Mouse (Mus musculus) forebrain, embryonic 10.5 days (tissue): ENCODE measurements around the gene Dscam. TPM values are rescaled to one million over a fixed set of nuclear protein-coding genes. Genes with fewer than 3 reads are reported as not detected.

Experiments used
- DNase-seq: peaks from one replicate; pipeline ENCODE4 v3.0.0-alpha.2; 2017; ENCODE audit warnings: low spot score; ENCODE audit errors: extremely low spot score
- H3K27ac ChIP-seq: fragments of 300-500 bp; sonication (generic); 2 replicates; pipeline ENCODE4 v1.5.1; 2016; ENCODE audit warnings: mild to moderate bottlenecking
- H3K27me3 ChIP-seq: fragments of 300-500 bp; sonication (generic); 2 replicates; pipeline ENCODE4 v1.6.1; 2016; ENCODE audit warnings: mild to moderate bottlenecking; ENCODE audit not compliant: poor library complexity, severe bottlenecking
- H3K36me3 ChIP-seq: fragments of 300-500 bp; sonication (generic); replicated peaks from 2 replicates; pipeline ENCODE4 v1.6.1; 2016; ENCODE audit warnings: mild to moderate bottlenecking, moderate library complexity
- H3K4me1 ChIP-seq: fragments of 300-500 bp; sonication (generic); 2 replicates; pipeline ENCODE4 v1.6.1; 2016
- H3K4me3 ChIP-seq: fragments of 300-500 bp; sonication (generic); 2 replicates; pipeline ENCODE4 v1.5.1; 2016; ENCODE audit warnings: mild to moderate bottlenecking, moderate library complexity
- H3K9me3 ChIP-seq: fragments of 300-500 bp; sonication (generic); 2 replicates; pipeline ENCODE4 v1.6.1; 2016; ENCODE audit warnings: mild to moderate bottlenecking, moderate library complexity
- WGBS: fragments of 180-500 bp; shearing (Covaris S2); methylation state at CpG from one replicate; pipeline ENCODE4 v1.1.7; 2016; 5-methylcytosine and 5-hydroxymethylcytosine counted together
- polyA plus RNA-seq: library from polyadenylated mRNA; unstranded; fragments of >200 nt; fragmentation: Nextera tagmentation; extraction: Ambion mirVana; gene quantifications from 2 replicates; pipeline ENCODE4 v1.2.1, GENCODE M21; 2016

The Dscam gene
- polyA plus RNA-seq, 1 experiment from 2014 or later = 0.21 TPM

DNA sequence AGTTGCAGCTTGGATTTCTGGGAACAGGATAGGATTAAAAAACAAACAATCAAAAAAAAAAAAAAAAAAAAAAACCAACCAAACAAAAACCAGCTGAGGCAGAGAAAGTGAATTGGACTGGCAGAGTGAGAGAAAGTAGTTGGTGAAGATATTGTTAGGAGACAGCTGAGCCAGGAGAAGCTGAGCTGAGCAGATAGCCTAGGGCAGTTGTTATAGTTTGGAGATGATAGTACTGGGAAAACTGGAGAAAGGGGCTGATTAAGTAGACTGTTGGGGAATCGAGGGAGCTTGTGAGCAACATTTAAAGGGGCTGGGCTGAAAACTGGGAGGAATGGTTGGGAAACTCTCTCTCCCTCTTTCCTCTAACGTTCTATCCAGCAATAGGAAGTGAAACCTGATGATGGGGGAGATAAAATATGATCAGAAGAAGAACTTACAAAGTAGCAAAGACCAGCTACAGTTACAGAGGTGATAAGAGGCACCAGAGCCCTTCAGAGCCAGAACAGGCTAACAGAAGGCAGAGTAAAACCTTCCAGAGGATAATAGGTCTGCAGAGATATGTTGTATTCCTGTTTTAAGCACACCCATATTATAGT, 201.6 kb downstream of the Dscam start:
- DNase-seq = no peak
- no peaks in the 10 kb centered on the region for H3K27me3 ChIP-seq
- H3K36me3 ChIP-seq = no peaks in the 10 kb centered on the region
- no peaks in the 10 kb centered on the region for H3K4me1 ChIP-seq
- WGBS = 68% methylated on average over 2 of the region's 2 CpGs
- no peaks in the 10 kb centered on the region for H3K9me3 ChIP-seq
- H3K4me3 ChIP-seq = no peak overlapping the region
- no peak overlapping the region for H3K27ac ChIP-seq

DNA sequence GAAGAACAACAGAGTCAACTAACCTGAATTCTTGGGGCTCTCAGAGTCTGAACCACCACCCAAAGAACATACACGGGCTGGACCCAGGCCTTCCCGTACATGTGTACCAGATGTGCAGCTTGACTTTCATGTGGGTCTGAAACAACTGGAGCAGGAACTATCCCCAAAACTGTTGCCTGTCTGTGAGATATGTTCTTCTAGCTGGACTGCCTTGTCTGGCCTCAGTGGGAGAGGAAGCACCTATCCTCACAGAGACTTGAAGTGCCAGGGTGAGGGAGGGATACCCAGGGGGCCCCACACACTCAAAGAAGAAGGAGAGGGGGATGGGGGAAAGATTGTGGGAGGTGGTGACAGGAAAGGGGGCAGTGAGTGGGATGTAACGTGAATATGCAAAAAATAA, 210.9 kb downstream of the Dscam start:
- DNase-seq = no peak
- Histone ChIP-seq H3K4me1 (no peaks in the 10 kb centered on the region), H3K27me3 (no peaks in the 10 kb centered on the region), H3K27ac (no peak overlapping the region), H3K36me3 (no peaks in the 10 kb centered on the region), H3K9me3 (no peaks in the 10 kb centered on the region), H3K4me3 (no peak overlapping the region)
- 93% methylated on average over 3 of the region's 3 CpGs for WGBS

DNA sequence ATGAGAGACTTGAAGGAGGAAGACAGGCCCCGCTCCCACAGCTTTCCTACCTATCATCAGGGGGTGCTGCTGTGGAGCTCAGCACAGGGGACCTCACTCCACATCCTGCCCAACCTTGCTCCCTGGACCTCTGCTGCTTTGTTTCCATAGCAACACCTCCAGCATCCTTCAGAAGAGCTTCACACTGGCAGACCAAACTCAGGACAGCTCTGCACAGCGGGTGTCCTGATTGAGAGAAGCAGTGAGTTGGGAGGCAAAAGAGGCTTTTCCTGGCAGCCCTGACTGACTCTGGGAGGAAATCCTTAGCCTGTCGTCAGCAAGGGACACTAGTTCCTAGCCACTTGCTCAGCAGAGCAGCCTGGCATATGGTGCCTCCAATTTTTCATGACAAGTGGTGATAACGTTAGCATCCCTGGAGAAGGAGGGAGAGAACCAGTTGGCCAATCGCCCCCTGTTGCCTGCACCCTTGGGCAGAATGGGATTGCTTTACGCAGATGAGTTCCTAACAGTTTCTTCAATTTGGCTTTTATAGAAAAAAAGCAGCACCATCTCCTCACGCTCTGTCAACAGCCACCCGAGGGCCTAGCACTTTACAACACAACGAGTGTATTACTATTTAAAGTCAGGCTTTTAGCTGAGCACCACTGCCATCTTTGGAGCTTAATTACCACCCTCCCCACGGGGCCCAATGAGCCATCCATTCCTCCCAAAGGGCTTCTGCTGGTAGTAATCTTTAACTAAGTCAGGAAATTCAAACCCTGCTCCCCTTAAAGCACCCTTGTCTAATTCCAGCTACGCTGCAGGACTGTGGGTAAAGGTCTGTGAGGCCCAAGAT, 224.9 kb downstream of the Dscam start:
- Histone ChIP-seq H3K36me3 (no peaks in the 10 kb centered on the region), H3K9me3 (no peaks in the 10 kb centered on the region), H3K4me3 (no peak overlapping the region), H3K4me1 (peaks cover 16% of the 10 kb centered on the region), H3K27me3 (no peaks in the 10 kb centered on the region), H3K27ac (no peak overlapping the region)
- peak; percentile 25 for DNase-seq
- 42% methylated on average over 11 of the region's 11 CpGs for WGBS

DNA sequence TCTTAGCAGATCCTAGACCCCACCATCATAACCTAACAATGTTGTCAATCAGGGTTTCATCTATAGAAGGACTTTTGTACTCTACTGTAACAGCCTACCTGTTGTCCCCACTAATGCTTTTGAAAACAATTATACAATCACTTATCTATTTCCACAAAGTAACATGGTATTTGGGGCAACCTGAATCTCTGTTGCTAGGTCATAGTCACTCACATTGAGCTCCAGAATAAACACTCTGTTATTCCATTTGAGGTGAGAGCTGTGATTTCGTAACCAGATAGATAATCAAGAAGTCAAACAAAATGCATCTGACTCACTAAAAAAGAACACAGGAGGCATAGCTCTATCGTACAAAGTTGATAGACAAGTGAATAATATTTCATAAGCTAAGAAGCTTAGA, 226.9 kb downstream of the Dscam start:
- no peak overlapping the region for H3K27ac ChIP-seq
- no peaks in the 10 kb centered on the region for H3K27me3 ChIP-seq
- H3K4me3 ChIP-seq = no peak overlapping the region
- H3K4me1 ChIP-seq = peaks cover 16% of the 10 kb centered on the region
- no peaks in the 10 kb centered on the region for H3K9me3 ChIP-seq
- no peak for DNase-seq
- H3K36me3 ChIP-seq = no peaks in the 10 kb centered on the region
- WGBS = 88% methylated on average over 2 of the region's 2 CpGs

GRCm38 (mm10) chr16:96934795-96935194, 235.8 kb downstream of the Dscam start:
- no peak overlapping the region for H3K27ac ChIP-seq
- no peaks in the 10 kb centered on the region for H3K9me3 ChIP-seq
- no peak overlapping the region for H3K4me3 ChIP-seq
- 94% methylated on average over 2 of the region's 2 CpGs for WGBS
- no peaks in the 10 kb centered on the region for H3K4me1 ChIP-seq
- DNase-seq = no peak
- no peaks in the 10 kb centered on the region for H3K27me3 ChIP-seq
- no peaks in the 10 kb centered on the region for H3K36me3 ChIP-seq

GRCm38 (mm10) chr16:96932211-96932610, 238.3 kb downstream of the Dscam start:
- WGBS = 96% methylated on average over 6 of the region's 6 CpGs
- no peaks in the 10 kb centered on the region for H3K36me3 ChIP-seq
- H3K27me3 ChIP-seq = no peaks in the 10 kb centered on the region

GRCm38 (mm10) chr16:96931771-96932170, 238.8 kb downstream of the Dscam start:
- DNase-seq = no peak
- H3K27me3 ChIP-seq = no peaks in the 10 kb centered on the region
- H3K4me1 ChIP-seq = peaks cover 5% of the 10 kb centered on the region; the same call in 1 of the 2 replicates
- no peaks in the 10 kb centered on the region for H3K36me3 ChIP-seq
- H3K9me3 ChIP-seq = no peaks in the 10 kb centered on the region
- no peak overlapping the region for H3K27ac ChIP-seq
- 79% methylated on average over 2 of the region's 2 CpGs for whole genome bisulfite sequencing
- H3K4me3 ChIP-seq = no peak overlapping the region

More at GRCm38 (mm10) chr16:96932211-96932610, 238.3 kb downstream of the Dscam start:
- Histone ChIP-seq H3K4me3 (no peak overlapping the region), H3K4me1 (peaks cover under 1% of the 10 kb centered on the region; the same call in 1 of the 2 replicates), H3K27ac (no peak overlapping the region), H3K9me3 (no peaks in the 10 kb centered on the region)
- no peak for DNase-seq

GRCm38 (mm10) chr16:96928011-96928410, 242.5 kb downstream of the Dscam start:
- DNase-seq = no peak
- H3K4me1 ChIP-seq = peaks cover 5% of the 10 kb centered on the region; the same call in 1 of the 2 replicates
- no peak overlapping the region for H3K27ac ChIP-seq
- H3K36me3 ChIP-seq = no peaks in the 10 kb centered on the region
- 93% methylated on average over 1 of the region's 1 CpGs for whole genome bisulfite sequencing
- no peaks in the 10 kb centered on the region for H3K9me3 ChIP-seq
- no peak overlapping the region for H3K4me3 ChIP-seq
- H3K27me3 ChIP-seq = no peaks in the 10 kb centered on the region

GRCm38 (mm10) chr16:96927408-96927807, 243.1 kb downstream of the Dscam start:
- no peak overlapping the region for H3K4me3 ChIP-seq
- no peak for DNase-seq
- no peaks in the 10 kb centered on the region for H3K27me3 ChIP-seq
- H3K4me1 ChIP-seq = peaks cover 5% of the 10 kb centered on the region; the same call in 1 of the 2 replicates
- H3K36me3 ChIP-seq = no peaks in the 10 kb centered on the region
- H3K9me3 ChIP-seq = no peaks in the 10 kb centered on the region
- no peak overlapping the region for H3K27ac ChIP-seq

DNA sequence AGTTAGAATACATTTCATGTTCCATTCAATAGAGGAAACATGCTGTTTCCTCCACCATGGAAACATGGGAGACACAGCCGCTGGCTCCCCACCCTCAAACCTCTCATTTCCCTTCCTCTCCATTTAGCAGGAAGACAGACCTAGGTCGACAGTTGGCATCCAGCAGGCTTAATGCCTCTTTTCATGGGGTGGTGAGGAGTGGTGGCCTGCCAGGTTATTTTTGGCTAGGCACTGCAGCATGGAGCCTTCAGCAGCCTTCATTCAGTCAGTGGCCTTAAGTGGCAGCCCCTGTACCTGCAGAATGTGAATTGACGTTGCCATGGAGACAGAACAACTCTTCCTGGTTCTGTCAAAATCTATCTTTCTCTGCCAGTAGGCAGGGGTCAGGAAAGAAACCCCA, 243.6 kb downstream of the Dscam start:
- Histone ChIP-seq H3K36me3 (no peaks in the 10 kb centered on the region), H3K27me3 (no peaks in the 10 kb centered on the region), H3K4me3 (no peak overlapping the region), H3K9me3 (no peaks in the 10 kb centered on the region), H3K27ac (no peak overlapping the region), H3K4me1 (peaks cover 5% of the 10 kb centered on the region; the same call in 1 of the 2 replicates)
- 59% methylated on average over 3 of the region's 3 CpGs for WGBS
- no peak for DNase-seq

DNA sequence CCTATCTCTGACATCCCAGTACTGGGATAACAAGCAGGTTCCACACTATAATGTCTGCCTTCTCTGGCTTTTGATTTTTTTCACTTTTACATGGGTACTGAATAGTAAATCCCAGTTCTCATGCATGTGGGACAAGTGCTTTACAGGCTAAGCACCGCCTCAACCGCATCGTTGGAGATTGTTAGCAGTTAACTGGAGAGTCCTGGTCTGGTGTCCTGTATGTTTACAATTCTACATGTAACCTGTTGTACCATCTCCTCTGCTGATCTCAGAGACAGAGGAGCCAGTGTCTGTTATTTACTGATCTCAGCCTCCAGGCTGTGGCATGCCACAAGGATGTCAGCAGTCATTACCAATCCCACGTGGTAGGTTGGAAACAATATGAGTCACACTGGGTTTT, 246.6 kb downstream of the Dscam start:
- 94% methylated on average over 4 of the region's 4 CpGs for WGBS
- Histone ChIP-seq H3K4me3 (no peak overlapping the region), H3K9me3 (no peaks in the 10 kb centered on the region), H3K27me3 (no peaks in the 10 kb centered on the region), H3K27ac (no peak overlapping the region), H3K4me1 (peaks cover 11% of the 10 kb centered on the region; the same call in 1 of the 2 replicates), H3K36me3 (no peaks in the 10 kb centered on the region)
- no peak for DNase-seq

GRCm38 (mm10) chr16:96914495-96914894, 256.1 kb downstream of the Dscam start:
- DNase-seq = no peak
- no peak overlapping the region for H3K4me3 ChIP-seq
- no peaks in the 10 kb centered on the region for H3K9me3 ChIP-seq
- H3K36me3 ChIP-seq = no peaks in the 10 kb centered on the region
- H3K27me3 ChIP-seq = no peaks in the 10 kb centered on the region
- peaks cover 4% of the 10 kb centered on the region; the same call in 1 of the 2 replicates for H3K4me1 ChIP-seq
- WGBS = 93% methylated on average over 3 of the region's 3 CpGs
- no peak overlapping the region for H3K27ac ChIP-seq

DNA sequence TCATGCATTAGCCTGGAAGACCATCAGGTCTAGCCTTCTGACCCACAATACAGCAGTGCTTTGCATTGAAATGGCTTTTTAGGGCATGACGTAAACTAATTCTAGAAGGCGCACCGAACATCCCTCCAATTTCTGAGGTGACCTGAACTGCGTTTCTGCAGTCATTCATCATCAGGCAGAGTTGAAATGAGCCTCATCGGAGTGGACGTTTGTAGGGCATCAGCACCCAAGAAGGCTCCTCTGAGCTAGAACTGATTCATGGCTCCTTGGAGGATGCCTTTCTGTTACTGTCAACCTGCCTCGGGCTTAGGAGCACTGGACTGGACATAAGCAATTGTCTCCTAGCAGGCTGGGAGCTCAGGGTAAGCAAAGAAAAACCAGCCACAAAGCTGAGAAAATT, 257.7 kb downstream of the Dscam start:
- no peaks in the 10 kb centered on the region for H3K36me3 ChIP-seq
- WGBS = 89% methylated on average over 7 of the region's 7 CpGs
- no peaks in the 10 kb centered on the region for H3K27me3 ChIP-seq
- DNase-seq = no peak
- H3K4me3 ChIP-seq = no peak overlapping the region
- H3K27ac ChIP-seq = no peak overlapping the region
- H3K9me3 ChIP-seq = no peaks in the 10 kb centered on the region
- H3K4me1 ChIP-seq = peaks cover 4% of the 10 kb centered on the region; the same call in 1 of the 2 replicates
